Mouse (Mus musculus) naive thymus-derived CD4-positive, alpha-beta T cell, adult 2 months (primary cell): ENCODE data around the gene Rdh8.
"Not testable (repeated sequence)": the region's sequence is repeated elsewhere in the genome, so short reads cannot be mapped to it uniquely, and the experiment has no call there.

Source experiments
- DNase-seq: peaks from one replicate; pipeline ENCODE4 v3.0.0-alpha.2; 2011; ENCODE audit warnings: low read depth

Rdh8 gene

GRCm38 (mm10) chr9:20818236-20818635 is at the start of gene Rdh8:
Gene Rdh8 (plus strand): TSS chr9:20818503.
- no peak for DNase-seq

GRCm38 (mm10) chr9:20781286-20781685 is 37.0 kb upstream of the Rdh8 start:
- no peak for DNase-seq

GRCm38 (mm10) chr9:20785055-20785454 is 33.2 kb upstream of the Rdh8 start:
- no peak for DNase-seq

GRCm38 (mm10) chr9:20787992-20788391 is 30.3 kb upstream of the Rdh8 start:
- DNase-seq: no peak

- no peak for DNase-seq
Measured at GRCm38 (mm10) chr9:20789651-20790050, 28.7 kb upstream of the Rdh8 start.

- DNase-seq: no peak
Measured at GRCm38 (mm10) chr9:20790345-20790744, 28.0 kb upstream of the Rdh8 start.

- no peak for DNase-seq
Measured at GRCm38 (mm10) chr9:20794108-20794806, 24.0 kb upstream of the Rdh8 start.

- peak; percentile 82 for DNase-seq
Measured at GRCm38 (mm10) chr9:20804266-20805158, 13.8 kb upstream of the Rdh8 start.

GRCm38 (mm10) chr9:20805159-20805495 is 13.2 kb upstream of the Rdh8 start:
- no peak for DNase-seq

- DNase-seq: no peak
Measured at GRCm38 (mm10) chr9:20805706-20806105, 12.6 kb upstream of the Rdh8 start.

- DNase-seq: no peak
Measured at GRCm38 (mm10) chr9:20810271-20810670, 8.0 kb upstream of the Rdh8 start.

GRCm38 (mm10) chr9:20810773-20811172 is 7.5 kb upstream of the Rdh8 start:
- no peak for DNase-seq

GRCm38 (mm10) chr9:20812537-20813271 is 5.6 kb upstream of the Rdh8 start:
- no peak for DNase-seq

GRCm38 (mm10) chr9:20814521-20815272 is 3.6 kb upstream of the Rdh8 start, which contains the start of gene Col5a3:
Gene Col5a3 (minus strand): TSS chr9:20815067.
- DNase-seq: no peak

- no peak for DNase-seq
Measured at GRCm38 (mm10) chr9:20820001-20820400, 1.7 kb downstream of the Rdh8 start.

- no peak for DNase-seq
Measured at GRCm38 (mm10) chr9:20822821-20823220, 4.5 kb downstream of the Rdh8 start.

- DNase-seq: no peak
Measured at GRCm38 (mm10) chr9:20825781-20826180, 7.5 kb downstream of the Rdh8 start.

- DNase-seq: no peak
Measured at GRCm38 (mm10) chr9:20828127-20828526, 9.8 kb downstream of the Rdh8 start.

- DNase-seq: peak; percentile 80
Measured at GRCm38 (mm10) chr9:20830901-20831643, 12.8 kb downstream of the Rdh8 start.

GRCm38 (mm10) chr9:20834881-20835280 is 16.6 kb downstream of the Rdh8 start:
- DNase-seq: no peak

GRCm38 (mm10) chr9:20835431-20835954 is 17.2 kb downstream of the Rdh8 start:
- not testable (repeated sequence) for DNase-seq
